Mouse (Mus musculus) cerebellum, adult 2 months (tissue): ENCODE results near the gene Mrpl21. TPM values are rescaled to one million over a fixed set of nuclear protein-coding genes. Genes with fewer than 3 reads are reported as not detected.

Experiments
- DNase-seq, 2 experiments: peaks; one replicate each; pipeline ENCODE4 v3.0.0; 2021
- H3K27ac ChIP-seq: fragments of 200-500 bp; 2 replicates; pipeline ENCODE4 v1.5.1; 2012; ENCODE audit warnings: low read length, control low read depth, inconsistent platforms; ENCODE audit not compliant: insufficient read depth
- H3K27me3 ChIP-seq: fragments of 200-500 bp; 2 replicates; pipeline ENCODE4 v1.6.1; 2012; ENCODE audit warnings: inconsistent platforms, mild to moderate bottlenecking, low read length, moderate library complexity; ENCODE audit not compliant: control insufficient read depth, insufficient read depth
- H3K4me1 ChIP-seq: fragments of 200-500 bp; 2 replicates; pipeline ENCODE4 v1.6.1; 2011; ENCODE audit warnings: low read length; ENCODE audit not compliant: control insufficient read depth, insufficient read depth
- H3K4me3 ChIP-seq: fragments of 200-500 bp; replicated peaks from 2 replicates; pipeline ENCODE3; 2011; ENCODE audit warnings: mild to moderate bottlenecking, low read depth, low read length, control low read depth; ENCODE audit not compliant: insufficient read depth
- CTCF ChIP-seq: fragments of 200-500 bp; IDR thresholded peaks from 2 replicates; pipeline ENCODE4 v1.5.1; 2011; ENCODE audit warnings: low read depth, mild to moderate bottlenecking, control low read depth, low read length, moderate library complexity, borderline replicate concordance; ENCODE audit not compliant: insufficient read depth
- POLR2A ChIP-seq: fragments of 200-500 bp; IDR thresholded peaks from 2 replicates; pipeline ENCODE4 v1.6.1; 2011; ENCODE audit warnings: low read length, control low read depth, borderline replicate concordance; ENCODE audit not compliant: insufficient read depth
- WGBS: fragments of 180-500 bp; shearing (Covaris S2); methylation state at CpG from one replicate; pipeline ENCODE4 v1.1.7; 2018; 5-methylcytosine and 5-hydroxymethylcytosine counted together
- polyA plus RNA-seq: library from polyadenylated mRNA; depleted of rRNA; stranded (reverse); fragments of >200 nt; gene quantifications from 2 replicates; pipeline ENCODE4 v1.2.3, GENCODE M21; 2012

Mrpl21 gene
- polyA plus RNA-seq, 1 experiment, result 56.6 TPM

DNA sequence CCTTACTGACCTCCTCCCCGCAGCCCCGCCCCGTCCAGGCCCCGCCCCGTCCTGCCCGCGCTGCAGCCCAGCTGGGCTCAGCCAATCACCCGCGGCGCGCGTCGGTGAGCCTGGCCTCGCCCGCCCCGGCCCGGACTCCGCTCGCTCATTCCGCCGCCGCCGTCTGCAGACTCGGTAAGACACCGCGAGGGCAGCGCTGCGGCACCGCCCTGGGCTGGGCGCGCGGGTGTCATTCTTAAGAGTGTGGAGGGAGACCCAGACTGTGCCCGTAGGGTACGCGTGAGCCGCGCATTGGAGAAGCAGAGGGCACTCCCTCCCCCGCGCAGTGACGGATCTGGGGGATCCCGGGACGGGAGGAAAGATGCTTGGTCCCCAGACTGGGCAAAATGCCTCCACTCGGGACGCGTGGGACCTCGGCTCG lies 40.5 kb downstream of the Mrpl21 start:
- TF ChIP-seq CTCF, result no peak
- Histone ChIP-seq H3K4me3 (peak overlapping the region; percentile 51), H3K4me1 (no peaks in the 10 kb centered on the region), H3K27me3 (no peaks in the 10 kb centered on the region; the same call in 1 of the 2 replicates), H3K27ac (no peak overlapping the region)
- WGBS, result 2% methylated on average over 45 of the region's 47 CpGs
- peak; percentile 57 to 59 for DNase-seq

- Histone ChIP-seq H3K27me3 (no peaks in the 10 kb centered on the region; the same call in 1 of the 2 replicates), H3K4me3 (peak overlapping the region; percentile 51), H3K4me1 (no peaks in the 10 kb centered on the region), H3K27ac (no peak overlapping the region; the same call in 1 of the 2 replicates)
- TF ChIP-seq POLR2A, result no peak
- no peak for TF ChIP-seq CTCF
- DNase-seq, result peak; percentile 38 to 50
- WGBS, result under 1% methylated on average over 34 of the region's 34 CpGs
Measured at GRCm38 (mm10) chr19:3323753-3324270, 41.1 kb downstream of the Mrpl21 start.

GRCm38 (mm10) chr19:3324271-3324811 lies 41.6 kb downstream of the Mrpl21 start:
- H3K4me3 ChIP-seq, result peak overlapping the region; percentile 51
- no peaks in the 10 kb centered on the region; the same call in 1 of the 2 replicates for H3K27me3 ChIP-seq
- no peaks in the 10 kb centered on the region for H3K4me1 ChIP-seq
- H3K27ac ChIP-seq, result no peak overlapping the region; the same call in 1 of the 2 replicates
- peak; percentile 11 to 24 for DNase-seq
- 11% methylated on average over 17 of the region's 17 CpGs for WGBS
- TF ChIP-seq POLR2A (no peak), CTCF (no peak)

- Histone ChIP-seq H3K27me3 (no peaks in the 10 kb centered on the region; the same call in 1 of the 2 replicates), H3K4me3 (peak overlapping the region; percentile 65), H3K27ac (no peak overlapping the region), H3K4me1 (no peaks in the 10 kb centered on the region)
- peak; percentile 66 to 73 for DNase-seq
- WGBS, result 1% methylated on average over 59 of the region's 59 CpGs
- TF ChIP-seq POLR2A, result no peak
- TF ChIP-seq CTCF, result no peak
Measured at GRCm38 (mm10) chr19:3324931-3325711, 42.4 kb downstream of the Mrpl21 start.

DNA sequence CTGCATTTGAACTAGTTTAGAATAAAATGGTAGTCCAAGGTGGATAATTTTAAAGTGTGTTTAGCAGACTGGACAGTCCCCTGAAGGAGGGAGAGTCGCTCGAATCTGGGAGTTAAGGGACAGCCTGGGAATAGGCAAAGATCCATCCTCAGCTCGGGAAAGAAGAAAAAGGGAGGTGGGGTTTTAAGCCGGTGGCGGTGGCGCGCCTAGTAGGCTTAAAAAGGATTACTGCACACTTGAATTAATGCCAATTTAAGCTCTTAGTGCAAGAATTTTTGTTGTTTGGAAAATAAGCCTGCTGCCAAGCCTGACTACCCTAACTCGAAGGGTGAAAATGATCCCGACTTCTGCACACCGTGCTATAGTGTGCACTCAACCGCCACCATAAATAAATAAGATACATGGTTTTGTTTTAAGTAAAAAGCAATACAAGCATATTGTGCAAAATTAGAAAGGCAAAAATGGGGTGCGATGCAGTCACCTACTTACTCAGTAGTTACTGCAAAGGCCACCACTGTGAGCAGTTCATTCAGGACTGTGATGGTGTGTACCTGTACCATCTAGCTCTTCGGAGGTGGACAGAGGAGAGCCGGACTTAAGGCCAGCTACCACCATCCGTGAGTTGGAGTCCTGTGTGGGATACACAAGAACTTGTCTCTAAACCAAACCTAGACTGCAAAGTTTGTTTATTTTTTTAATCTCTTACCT lies 43.2 kb downstream of the Mrpl21 start:
- no peak for DNase-seq
- TF ChIP-seq POLR2A (no peak), CTCF (no peak)
- WGBS, result 44% methylated on average over 15 of the region's 15 CpGs

DNA sequence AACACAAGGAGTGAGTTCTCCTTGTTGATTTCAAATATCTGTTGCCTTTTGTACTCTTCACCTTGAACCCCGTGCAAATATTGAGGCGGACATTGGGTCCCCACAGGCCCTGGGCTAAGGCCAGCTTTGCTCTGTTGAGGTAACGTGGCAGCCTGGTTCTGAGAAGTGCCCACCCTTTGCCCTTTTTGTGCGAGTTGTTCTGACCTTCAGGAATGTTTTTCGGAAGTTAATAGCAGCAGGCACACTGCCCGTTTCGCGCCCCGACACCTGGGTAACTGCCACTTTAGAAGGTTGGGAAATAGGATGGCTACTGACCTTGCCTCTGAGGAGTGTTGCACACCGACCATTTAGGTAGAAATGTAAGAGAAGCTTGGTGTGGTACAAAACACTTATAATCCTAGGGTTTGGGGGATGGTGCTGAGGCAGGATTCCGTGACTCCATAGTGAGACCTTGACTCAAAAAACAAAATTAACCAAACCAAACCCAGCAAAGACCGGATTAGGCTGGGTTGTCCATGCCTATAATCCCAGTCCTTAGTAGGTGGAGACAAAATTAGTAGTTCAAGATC lies 43.9 kb downstream of the Mrpl21 start:
- no peaks in the 10 kb centered on the region for H3K4me1 ChIP-seq
- H3K4me3 ChIP-seq, result no peak overlapping the region
- DNase-seq, result no peak
- TF ChIP-seq CTCF, result no peak
- TF ChIP-seq POLR2A, result no peak
- 83% methylated on average over 12 of the region's 12 CpGs for WGBS
- no peaks in the 10 kb centered on the region; the same call in 1 of the 2 replicates for H3K27me3 ChIP-seq
- no peak overlapping the region; the same call in 1 of the 2 replicates for H3K27ac ChIP-seq

More for the DNA sequence above, 43.2 kb downstream of the Mrpl21 start:
- Histone ChIP-seq H3K4me1 (no peaks in the 10 kb centered on the region), H3K4me3 (peak overlapping the region; percentile 19), H3K27me3 (no peaks in the 10 kb centered on the region; the same call in 1 of the 2 replicates), H3K27ac (no peak overlapping the region; the same call in 1 of the 2 replicates)

DNA sequence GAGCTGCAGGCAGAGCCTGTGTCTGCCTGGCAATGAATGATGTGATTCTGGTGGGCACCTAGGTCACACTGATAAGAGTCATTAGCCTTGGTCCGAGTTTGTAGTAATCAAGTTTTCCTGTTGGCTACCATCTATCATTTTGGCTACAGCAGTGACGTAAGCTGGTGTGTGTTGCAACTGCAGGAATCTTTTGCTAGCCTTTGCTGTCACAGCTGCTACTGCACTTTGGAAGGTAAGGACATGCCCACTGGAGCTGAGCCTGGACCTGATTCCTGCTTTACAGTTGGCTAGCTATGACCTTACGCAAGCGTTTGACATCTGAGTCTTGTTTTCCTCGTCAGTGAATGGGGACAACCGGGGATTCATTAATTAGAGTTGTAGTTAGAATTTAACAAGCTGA lies 50.5 kb downstream of the Mrpl21 start:
- no peaks in the 10 kb centered on the region for H3K4me1 ChIP-seq
- TF ChIP-seq POLR2A (no peak), CTCF (no peak)
- no peaks in the 10 kb centered on the region for H3K27me3 ChIP-seq
- H3K27ac ChIP-seq, result no peak overlapping the region
- no peak for DNase-seq
- no peak overlapping the region for H3K4me3 ChIP-seq
- WGBS, result 67% methylated on average over 6 of the region's 6 CpGs
